Mouse (Mus musculus) heart, embryonic 14.5 days (tissue): Measurements from ENCODE around the gene Rgs3. TPM values are rescaled to one million over a fixed set of nuclear protein-coding genes. Genes with fewer than 3 reads are reported as not detected.
"Not testable (repeated sequence)": the region's sequence is repeated elsewhere in the genome, so short reads cannot be mapped to it uniquely, and the experiment has no call there.

Experiments
- ATAC-seq: fragments of 200-750 bp; cut with Nextera tagmentation; 2 replicates; pipeline ENCODE4 v1.8.0; 2017; ENCODE audit warnings: low read depth, moderate TSS enrichment; ENCODE audit not compliant: insufficient number of reproducible peaks, insufficient read depth, low FRiP score
- H3K27ac ChIP-seq, 2 experiments: fragments of 200-500 bp in 1 of 2; fragments of 300-500 bp in 1 of 2; sonication (generic) in 1 of 2; replicated peaks in 1 of 2; 2 replicates each; pipeline ENCODE4 v1.5.1; 2012 to 2014; ENCODE audit warnings: low read depth in 2 of 2, low read length in 2 of 2, control low read depth in 1 of 2, mild to moderate bottlenecking in 1 of 2, mixed read lengths in 1 of 2; ENCODE audit not compliant: control insufficient read depth in 1 of 2, insufficient read depth in 1 of 2
- H3K27me3 ChIP-seq: fragments of 300-500 bp; sonication (generic); 2 replicates; pipeline ENCODE4 v1.6.1; 2014; ENCODE audit warnings: mild to moderate bottlenecking, low read length, control low read depth; ENCODE audit not compliant: control insufficient read depth, insufficient read depth
- H3K36me3 ChIP-seq: fragments of 300-500 bp; sonication (generic); 2 replicates; pipeline ENCODE4 v1.6.1; 2014; ENCODE audit warnings: mild to moderate bottlenecking, control low read depth, low read length, mixed read lengths; ENCODE audit not compliant: control insufficient read depth, insufficient read depth
- H3K4me1 ChIP-seq, 2 experiments: fragments of 200-500 bp in 1 of 2; fragments of 300-500 bp in 1 of 2; sonication (generic) in 1 of 2; 2 replicates each; pipeline ENCODE4 v1.6.1; 2012 to 2014; ENCODE audit warnings: low read length in 2 of 2, control low read depth in 1 of 2, mixed read lengths in 1 of 2; ENCODE audit not compliant: control insufficient read depth in 2 of 2, insufficient read depth in 2 of 2
- H3K4me2 ChIP-seq: fragments of 300-500 bp; sonication (generic); 2 replicates; pipeline ENCODE4 v1.6.1; 2014; ENCODE audit warnings: mild to moderate bottlenecking, low read length
- H3K4me3 ChIP-seq, 2 experiments: fragments of 200-500 bp in 1 of 2; fragments of 300-500 bp in 1 of 2; sonication (generic) in 1 of 2; 2 replicates each; pipeline ENCODE4 v1.5.1; 2012 to 2014; ENCODE audit warnings: low read length in 2 of 2, mild to moderate bottlenecking in 2 of 2, control low read depth in 1 of 2, low read depth in 1 of 2, moderate library complexity in 1 of 2; ENCODE audit not compliant: control insufficient read depth in 1 of 2, insufficient read depth in 1 of 2
- H3K9ac ChIP-seq: fragments of 300-500 bp; sonication (generic); 2 replicates; pipeline ENCODE4 v1.6.1; 2014; ENCODE audit warnings: mild to moderate bottlenecking, low read length
- H3K9me3 ChIP-seq: fragments of 300-500 bp; sonication (generic); 2 replicates; pipeline ENCODE4 v1.6.1; 2016; ENCODE audit warnings: low read length, control low read depth; ENCODE audit not compliant: control insufficient read depth
- WGBS: fragments of 180-500 bp; shearing (Covaris S2); extraction: QIAGEN DNeasy Blood & Tissue Kit; methylation state at CpG from one replicate; pipeline ENCODE4 v1.1.7; 2014; 5-methylcytosine and 5-hydroxymethylcytosine counted together
- polyA plus RNA-seq: library from polyadenylated mRNA; unstranded; fragments of >200 nt; fragmentation: Nextera tagmentation; extraction: Ambion mirVana; gene quantifications from 2 replicates; pipeline ENCODE4 v1.2.1, GENCODE M21; 2014

Gene Rgs3
- polyA plus RNA-seq, 1 experiment from 2014 or later, result 70.4 TPM

- Histone ChIP-seq H3K36me3 (no peaks in the 10 kb centered on the region), H3K4me2 (peak overlapping the region; percentile 41), H3K27ac (peak overlapping the region; percentile 28 to 75; a peak in 3 of 4 replicates), H3K9me3 (no peaks in the 10 kb centered on the region), H3K4me1 (peaks cover 3 to 10% of the 10 kb centered on the region in 2 experiments), H3K9ac (peak overlapping the region; percentile 21; the same call in 1 of the 2 replicates), H3K27me3 (peaks cover 51% of the 10 kb centered on the region), H3K4me3 (no peak overlapping the region)
- WGBS, result 3% methylated on average over 11 of the region's 11 CpGs
- ATAC-seq, result peak; percentile 76
These were observed 31.7 kb downstream of the Rgs3 start for GRCm38 (mm10) chr4:62591326-62591725.

GRCm38 (mm10) chr4:62593546-62594240 lies 34.0 kb downstream of the Rgs3 start:
- not testable (repeated sequence) for H3K4me2 ChIP-seq, ATAC-seq, H3K9ac ChIP-seq, H3K27ac ChIP-seq, H3K4me1 ChIP-seq, H3K4me3 ChIP-seq, H3K9me3 ChIP-seq, H3K36me3 ChIP-seq
- WGBS, result 86% methylated on average over 24 of the region's 24 CpGs
- peaks cover 44% of the 10 kb centered on the region for H3K27me3 ChIP-seq

DNA sequence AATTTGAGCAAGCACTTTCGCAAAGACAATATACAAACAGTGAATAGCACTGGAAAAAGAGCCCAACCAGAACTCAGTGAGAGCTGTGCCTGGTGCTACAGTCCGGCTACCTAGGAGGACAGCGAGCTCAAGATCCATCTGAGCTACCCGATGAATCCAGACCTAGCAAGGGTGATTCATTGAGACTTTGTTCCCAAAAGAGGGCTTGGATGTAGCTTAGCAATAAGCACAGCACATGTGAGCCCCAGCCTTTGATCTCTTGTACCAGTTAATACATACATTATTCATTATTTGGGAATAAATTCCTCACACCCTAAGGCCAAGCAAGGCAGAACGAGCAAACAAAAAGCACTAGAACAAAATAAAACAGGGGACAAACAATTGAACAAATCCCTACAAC lies 34.8 kb downstream of the Rgs3 start:
- no peak overlapping the region for H3K27ac ChIP-seq
- H3K36me3 ChIP-seq, result no peaks in the 10 kb centered on the region
- 86% methylated on average over 5 of the region's 5 CpGs for WGBS
- H3K4me2 ChIP-seq, result no peak overlapping the region
- H3K27me3 ChIP-seq, result peaks cover 41% of the 10 kb centered on the region
- H3K9me3 ChIP-seq, result no peaks in the 10 kb centered on the region
- no peak for ATAC-seq
- H3K4me1 ChIP-seq, result peaks cover 5 to 10% of the 10 kb centered on the region in 2 experiments
- no peak overlapping the region for H3K4me3 ChIP-seq
- H3K9ac ChIP-seq, result no peak overlapping the region

DNA sequence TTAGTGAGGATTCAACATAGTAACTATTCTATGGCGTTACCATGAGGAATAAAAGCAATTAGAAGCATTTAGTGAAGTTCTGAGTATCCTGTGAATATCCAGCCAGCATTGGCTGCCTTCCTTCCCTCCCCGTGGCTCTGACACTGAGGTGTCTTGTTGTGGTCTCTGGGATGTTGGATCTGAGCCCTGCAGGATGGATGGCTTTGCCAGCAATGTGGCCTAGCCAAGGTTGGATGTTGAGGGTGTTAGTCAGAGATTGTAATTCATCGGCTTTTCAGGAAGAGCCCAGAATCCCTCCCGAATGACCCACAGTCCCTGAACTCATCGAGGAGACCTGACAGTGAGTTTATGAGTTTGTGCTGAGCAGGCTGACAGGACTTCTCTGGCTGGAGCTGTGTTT lies 36.4 kb downstream of the Rgs3 start:
- Histone ChIP-seq H3K4me2 (no peak overlapping the region), H3K4me1 (peaks cover 2 to 7% of the 10 kb centered on the region in 2 experiments; a peak in 3 of 4 replicates), H3K9ac (no peak overlapping the region), H3K9me3 (peaks cover 3% of the 10 kb centered on the region), H3K27ac (peak overlapping the region in 1 of 2 experiments; percentile 55; a peak in 1 of 4 replicates), H3K36me3 (no peaks in the 10 kb centered on the region), H3K4me3 (no peak overlapping the region), H3K27me3 (peaks cover 51% of the 10 kb centered on the region)
- ATAC-seq, result no peak
- WGBS, result 58% methylated on average over 5 of the region's 5 CpGs

GRCm38 (mm10) chr4:62600549-62600948 lies 40.9 kb downstream of the Rgs3 start:
- peaks cover 7% of the 10 kb centered on the region for H3K9me3 ChIP-seq
- 85% methylated on average over 1 of the region's 1 CpGs for WGBS
- H3K4me1 ChIP-seq, result peaks cover 0 to 5% of the 10 kb centered on the region in 2 experiments; a peak in 1 of 4 replicates
- ATAC-seq, result no peak
- H3K36me3 ChIP-seq, result no peaks in the 10 kb centered on the region
- no peak overlapping the region for H3K27ac ChIP-seq
- no peak overlapping the region for H3K9ac ChIP-seq
- H3K4me2 ChIP-seq, result no peak overlapping the region
- peaks cover 63% of the 10 kb centered on the region for H3K27me3 ChIP-seq
- H3K4me3 ChIP-seq, result no peak overlapping the region

DNA sequence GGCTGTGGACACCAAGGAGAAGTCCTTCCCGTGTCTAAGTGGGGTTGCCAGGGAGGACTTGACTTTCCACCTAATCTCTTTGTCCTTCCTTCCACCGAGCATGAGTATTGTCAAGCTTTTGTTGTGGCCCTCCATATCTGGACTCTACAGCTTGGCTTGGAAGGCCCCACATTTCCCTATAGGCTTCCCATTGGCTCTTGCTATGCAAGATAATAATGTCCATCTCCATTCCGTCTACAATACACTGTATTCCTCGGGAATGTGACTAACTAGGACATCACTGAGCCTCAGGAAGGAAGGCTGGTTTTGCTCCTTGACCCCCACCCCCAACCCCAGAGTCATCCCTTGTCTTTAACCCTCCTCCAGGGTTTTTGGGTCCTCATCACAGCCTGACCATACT lies 44.0 kb downstream of the Rgs3 start:
- H3K4me1 ChIP-seq, result peaks cover 16 to 18% of the 10 kb centered on the region in 2 experiments
- H3K4me3 ChIP-seq, result no peak overlapping the region
- H3K27ac ChIP-seq, result peak overlapping the region; percentile 37 to 66; a peak in 3 of 4 replicates
- H3K9me3 ChIP-seq, result peaks cover 7% of the 10 kb centered on the region
- peaks cover 61% of the 10 kb centered on the region for H3K27me3 ChIP-seq
- no peaks in the 10 kb centered on the region for H3K36me3 ChIP-seq
- ATAC-seq, result peak; percentile 54; the same call in 1 of the 2 replicates
- 59% methylated on average over 4 of the region's 4 CpGs for WGBS
- no peak overlapping the region for H3K4me2 ChIP-seq
- no peak overlapping the region for H3K9ac ChIP-seq

- Histone ChIP-seq H3K27me3 (peaks cover 64% of the 10 kb centered on the region), H3K4me1 (peaks cover 16 to 18% of the 10 kb centered on the region in 2 experiments), H3K36me3 (no peaks in the 10 kb centered on the region), H3K4me2 (no peak overlapping the region), H3K9ac (no peak overlapping the region), H3K9me3 (peaks cover 7% of the 10 kb centered on the region), H3K4me3 (no peak overlapping the region), H3K27ac (peak overlapping the region; percentile 32 to 66; a peak in 1 of 4 replicates)
- peak; percentile 68 for ATAC-seq
- 69% methylated on average over 4 of the region's 4 CpGs for WGBS
These were observed 44.4 kb downstream of the Rgs3 start for GRCm38 (mm10) chr4:62604094-62604493.
